Mouse (Mus musculus) heart, embryonic 13.5 days (tissue): Measurements from ENCODE around the gene Ehd2. TPM values are rescaled to one million over a fixed set of nuclear protein-coding genes. Genes with fewer than 3 reads are reported as not detected.
A peak's percentile ranks its signal among the peaks of the same experiment; 100 is the strongest.

ENCODE experiments used
- ATAC-seq: fragments of 200-750 bp; cut with Nextera tagmentation; 2 replicates; pipeline ENCODE4 v1.8.0; 2017; ENCODE audit warnings: moderate TSS enrichment; ENCODE audit not compliant: insufficient number of reproducible peaks, low FRiP score, low TSS enrichment; ENCODE audit errors: extremely low read depth
- H3K27ac ChIP-seq: fragments of 300-500 bp; sonication (generic); replicated peaks from 2 replicates; pipeline ENCODE4 v1.5.1; 2015; ENCODE audit warnings: moderate library complexity, mild to moderate bottlenecking, inconsistent platforms
- H3K27me3 ChIP-seq: fragments of 300-500 bp; sonication (generic); replicated peaks from 2 replicates; pipeline ENCODE4 v1.6.1; 2015; ENCODE audit warnings: mild to moderate bottlenecking, inconsistent platforms
- H3K36me3 ChIP-seq: fragments of 300-500 bp; sonication (generic); 2 replicates; pipeline ENCODE4 v1.6.1; 2015; ENCODE audit warnings: mild to moderate bottlenecking, inconsistent platforms
- H3K4me1 ChIP-seq: fragments of 300-500 bp; sonication (generic); 2 replicates; pipeline ENCODE4 v1.6.1; 2015; ENCODE audit warnings: inconsistent platforms
- H3K4me2 ChIP-seq: fragments of 300-500 bp; sonication (generic); 2 replicates; pipeline ENCODE4 v1.6.1; 2015; ENCODE audit warnings: inconsistent platforms, mild to moderate bottlenecking, moderate library complexity
- H3K4me3 ChIP-seq: fragments of 300-500 bp; sonication (generic); 2 replicates; pipeline ENCODE4 v1.5.1; 2015; ENCODE audit warnings: moderate library complexity, mild to moderate bottlenecking, inconsistent platforms
- H3K9ac ChIP-seq: fragments of 300-500 bp; sonication (generic); 2 replicates; pipeline ENCODE4 v1.6.1; 2015; ENCODE audit warnings: inconsistent platforms, mild to moderate bottlenecking, moderate library complexity
- H3K9me3 ChIP-seq: fragments of 300-500 bp; sonication (generic); 2 replicates; pipeline ENCODE4 v1.6.1; 2016; ENCODE audit warnings: inconsistent platforms
- WGBS: fragments of 180-500 bp; shearing (Covaris S2); methylation state at CpG from one replicate; pipeline ENCODE4 v1.1.7; 2015; ENCODE audit warnings: mixed read lengths; 5-methylcytosine and 5-hydroxymethylcytosine counted together
- polyA plus RNA-seq: library from polyadenylated mRNA; unstranded; fragments of >200 nt; fragmentation: Nextera tagmentation; extraction: Ambion mirVana; gene quantifications from 2 replicates; pipeline ENCODE4 v1.2.1, GENCODE M21; 2015

Gene Ehd2
- polyA plus RNA-seq, 1 experiment from 2014 or later, result 40.2 TPM

- Histone ChIP-seq H3K4me1 (peaks cover 33% of the 10 kb centered on the region), H3K4me3 (peak overlapping the region; percentile 34), H3K27me3 (peaks cover 5% of the 10 kb centered on the region), H3K9me3 (no peaks in the 10 kb centered on the region), H3K27ac (peak overlapping the region; percentile 68), H3K36me3 (peaks cover 90% of the 10 kb centered on the region), H3K9ac (peak overlapping the region; percentile 58), H3K4me2 (peak overlapping the region; percentile 63)
- WGBS, result 17% methylated on average over 7 of the region's 7 CpGs
- no peak for ATAC-seq
These were observed 11.9 kb downstream of the Ehd2 start for GRCm38 (mm10) chr7:15955509-15955908.

- ATAC-seq, result peak; percentile 72
- Histone ChIP-seq H3K9ac (peak overlapping the region; percentile 58), H3K4me1 (peaks cover 33% of the 10 kb centered on the region), H3K27ac (peak overlapping the region; percentile 68), H3K4me3 (peak overlapping the region; percentile 34), H3K27me3 (peaks cover 5% of the 10 kb centered on the region), H3K9me3 (no peaks in the 10 kb centered on the region), H3K4me2 (peak overlapping the region; percentile 63), H3K36me3 (peaks cover 90% of the 10 kb centered on the region)
- WGBS, result 3% methylated on average over 13 of the region's 21 CpGs
These were observed 12.4 kb downstream of the Ehd2 start for GRCm38 (mm10) chr7:15954978-15955443.

GRCm38 (mm10) chr7:15954436-15954835, 12.9 kb downstream of the Ehd2 start:
- no peak for ATAC-seq
- Histone ChIP-seq H3K4me1 (peaks cover 35% of the 10 kb centered on the region), H3K36me3 (peaks cover 90% of the 10 kb centered on the region)

GRCm38 (mm10) chr7:15953307-15954074, 13.9 kb downstream of the Ehd2 start:
- peaks cover 44% of the 10 kb centered on the region for H3K4me1 ChIP-seq
- H3K4me2 ChIP-seq, result no peak overlapping the region
- H3K27ac ChIP-seq, result peak overlapping the region; percentile 28; the same call in 1 of the 2 replicates
- 76% methylated on average over 13 of the region's 13 CpGs for WGBS
- peaks cover 86% of the 10 kb centered on the region for H3K36me3 ChIP-seq
- no peak overlapping the region for H3K9ac ChIP-seq
- no peak for ATAC-seq
- H3K4me3 ChIP-seq, result no peak overlapping the region
- H3K9me3 ChIP-seq, result no peaks in the 10 kb centered on the region
- H3K27me3 ChIP-seq, result peaks cover 5% of the 10 kb centered on the region

More at GRCm38 (mm10) chr7:15954436-15954835, 12.9 kb downstream of the Ehd2 start:
- Histone ChIP-seq H3K4me3 (no peak overlapping the region), H3K27ac (peak overlapping the region; percentile 68), H3K27me3 (peaks cover 5% of the 10 kb centered on the region), H3K4me2 (peak overlapping the region; percentile 63; the same call in 1 of the 2 replicates), H3K9ac (0 out of 2 replicates have a peak overlapping the region, but pooled peaks have one; percentile 58), H3K9me3 (no peaks in the 10 kb centered on the region)
- 75% methylated on average over 7 of the region's 7 CpGs for WGBS

- no peak for ATAC-seq
These were observed 15.0 kb downstream of the Ehd2 start for GRCm38 (mm10) chr7:15952416-15952815.

GRCm38 (mm10) chr7:15950008-15950407, 17.4 kb downstream of the Ehd2 start:
- Histone ChIP-seq H3K27ac (no peak overlapping the region), H3K9me3 (no peaks in the 10 kb centered on the region), H3K4me3 (no peak overlapping the region), H3K36me3 (peaks cover 56% of the 10 kb centered on the region), H3K4me1 (peaks cover 44% of the 10 kb centered on the region), H3K9ac (no peak overlapping the region), H3K4me2 (no peak overlapping the region), H3K27me3 (no peaks in the 10 kb centered on the region)
- 78% methylated on average over 15 of the region's 15 CpGs for WGBS
- ATAC-seq, result no peak

More at GRCm38 (mm10) chr7:15952416-15952815, 15.0 kb downstream of the Ehd2 start:
- peaks cover 75% of the 10 kb centered on the region for H3K36me3 ChIP-seq
- H3K27ac ChIP-seq, result no peak overlapping the region
- H3K4me3 ChIP-seq, result no peak overlapping the region
- peaks cover 2% of the 10 kb centered on the region for H3K27me3 ChIP-seq
- 43% methylated on average over 3 of the region's 3 CpGs for WGBS
- no peak overlapping the region for H3K9ac ChIP-seq
- no peaks in the 10 kb centered on the region for H3K9me3 ChIP-seq
- H3K4me2 ChIP-seq, result no peak overlapping the region
- peaks cover 52% of the 10 kb centered on the region for H3K4me1 ChIP-seq

- no peak for ATAC-seq
- Histone ChIP-seq H3K9me3 (no peaks in the 10 kb centered on the region), H3K4me1 (peaks cover 44% of the 10 kb centered on the region), H3K9ac (peak overlapping the region; percentile 79), H3K36me3 (peaks cover 53% of the 10 kb centered on the region), H3K4me3 (no peak overlapping the region), H3K27ac (peak overlapping the region; percentile 77), H3K27me3 (no peaks in the 10 kb centered on the region), H3K4me2 (peak overlapping the region; percentile 73)
- WGBS, result 77% methylated on average over 7 of the region's 7 CpGs
These were observed 18.1 kb downstream of the Ehd2 start for GRCm38 (mm10) chr7:15949216-15949790.

GRCm38 (mm10) chr7:15948381-15948941, 18.9 kb downstream of the Ehd2 start:
- H3K27me3 ChIP-seq, result no peaks in the 10 kb centered on the region
- H3K4me3 ChIP-seq, result peak overlapping the region; percentile 43
- H3K27ac ChIP-seq, result peak overlapping the region; percentile 77
- H3K4me1 ChIP-seq, result peaks cover 47% of the 10 kb centered on the region
- H3K4me2 ChIP-seq, result peak overlapping the region; percentile 73
- 3% methylated on average over 23 of the region's 23 CpGs for WGBS
- peak overlapping the region; percentile 79 for H3K9ac ChIP-seq
- H3K9me3 ChIP-seq, result no peaks in the 10 kb centered on the region
- ATAC-seq, result peak; percentile 64
- peaks cover 53% of the 10 kb centered on the region for H3K36me3 ChIP-seq

GRCm38 (mm10) chr7:15947653-15948260, 19.6 kb downstream of the Ehd2 start:
- H3K9me3 ChIP-seq, result no peaks in the 10 kb centered on the region
- peak overlapping the region; percentile 79 for H3K9ac ChIP-seq
- 48% methylated on average over 4 of the region's 4 CpGs for WGBS
- H3K36me3 ChIP-seq, result peaks cover 53% of the 10 kb centered on the region
- peaks cover 43% of the 10 kb centered on the region for H3K4me1 ChIP-seq
- peak overlapping the region; percentile 77 for H3K27ac ChIP-seq
- H3K4me3 ChIP-seq, result no peak overlapping the region
- ATAC-seq, result no peak
- peak overlapping the region; percentile 73 for H3K4me2 ChIP-seq
- H3K27me3 ChIP-seq, result no peaks in the 10 kb centered on the region

- WGBS, result 2% methylated on average over 59 of the region's 59 CpGs
- peaks cover 54% of the 10 kb centered on the region for H3K36me3 ChIP-seq
These were observed 21.4 kb downstream of the Ehd2 start, which contains the start of gene Nop53 for GRCm38 (mm10) chr7:15945721-15946536. Nop53 (minus strand) TSS chr7:15946074.

More at GRCm38 (mm10) chr7:15945721-15946536, 21.4 kb downstream of the Ehd2 start, which contains the start of gene Nop53:
- Histone ChIP-seq H3K4me1 (peaks cover 37% of the 10 kb centered on the region), H3K27ac (peak within 1 kb of the TSS; percentile 95), H3K4me3 (peak within 1 kb of the TSS; percentile 82), H3K9me3 (no peaks in the 10 kb centered on the region), H3K9ac (peak within 1 kb of the TSS; percentile 91), H3K27me3 (no peaks in the 10 kb centered on the region), H3K4me2 (peak within 1 kb of the TSS; percentile 96)
- peak; percentile 78 for ATAC-seq
